In the genomic region with DNA sequence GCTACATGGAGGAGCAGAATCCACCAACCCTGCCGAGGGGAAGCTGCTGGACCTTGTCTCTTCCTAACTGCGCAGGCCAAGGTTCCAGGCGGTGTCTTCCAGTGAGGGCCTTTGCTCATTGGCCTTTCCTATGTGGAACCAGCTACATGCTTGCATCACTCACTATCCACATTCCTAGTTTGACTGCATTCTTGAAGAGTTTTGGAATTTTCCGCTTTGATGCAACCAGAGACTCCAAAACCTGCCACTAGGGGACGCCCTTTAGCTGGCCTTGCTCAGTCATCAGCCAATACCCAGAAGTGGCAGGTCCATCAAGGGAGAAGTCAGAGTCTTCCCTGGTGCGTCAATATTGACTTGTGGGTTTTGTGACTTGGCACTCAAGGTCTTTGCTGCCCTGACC, we compare ENCODE assay signal across 9 mouse cellular contexts.
A peak's percentile ranks its signal among the peaks of the same experiment; 100 is the strongest.
DNase-seq lines count a peak whose midpoint lies in the region; TF ChIP-seq lines count a peak whose summit lies in the region.
"Had no signal": no experiment of that assay in that cellular context is flagged by ENCODE, and none has a peak within 500 bp of the region (broad histone marks: within the 10 kb centered on the region; RNA-seq: fewer than 3 reads in every experiment).

No protein-coding gene starts in this region.

- H3K27ac ChIP-seq in ES-Bruce4 (ENCODE audit: insufficient read depth, low read length): no peak overlapping the region
- H3K27ac ChIP-seq: limb, embryonic 15.5 days had no signal

- no peak overlapping the region for H3K4me3 ChIP-seq in ES-Bruce4 (ENCODE audit: low read depth, low read length)
- H3K4me3 ChIP-seq: limb, embryonic 15.5 days had no signal

- peak; percentile 97 for TF ChIP-seq CTCF in ES-Bruce4 (IDR thresholded peaks at IDR 0.05; ENCODE audit: low read depth, low read length)

- no peak for TF ChIP-seq EP300 in ES-Bruce4 (IDR thresholded peaks at IDR 0.05; ENCODE audit: insufficient read depth, low read depth, low read length)

- no peak for TF ChIP-seq POLR2A in ES-Bruce4 (IDR thresholded peaks at IDR 0.05; ENCODE audit: insufficient read depth, low read length)

- H3K36me3 ChIP-seq in ES-Bruce4 (ENCODE audit: control insufficient read depth, insufficient read depth, low read length, poor library complexity, severe bottlenecking): no peaks in the 10 kb centered on the region
- H3K36me3 ChIP-seq: limb, embryonic 15.5 days had no signal

- no peak overlapping the region for H3K9ac ChIP-seq in ES-Bruce4 (ENCODE audit: low read depth, poor library complexity, severe bottlenecking)
- H3K9ac ChIP-seq: limb, embryonic 15.5 days had no signal

- intact Hi-C loops in heart, postnatal 36 days (cut with DNase I): no loop called here

- H3K4me1 ChIP-seq in ES-Bruce4 (ENCODE audit: control insufficient read depth, insufficient read depth, low read length): no peaks in the 10 kb centered on the region

- no peaks in the 10 kb centered on the region for H3K27me3 ChIP-seq in ES-Bruce4 (ENCODE audit: control insufficient read depth, insufficient read depth, low read length, poor library complexity, severe bottlenecking)
- H3K27me3 ChIP-seq: limb, embryonic 15.5 days had no signal

- DNase-seq in adrenal gland, postnatal 36 days: peak; percentile 89 to 91
- DNase-seq in fibroblast of lung, adult 2 months (ENCODE audit: low read depth): peak; percentile 51
- peak; percentile 79 to 84 for DNase-seq in heart, postnatal 36 days
- DNase-seq in layer of hippocampus, adult 9-11 months: peak; percentile 74
- peak; percentile 95 for DNase-seq in lung, postnatal 36 days
- DNase-seq in skeletal muscle tissue, adult 2 months (ENCODE audit: low read depth, low spot score): peak; percentile 38
- peak; percentile 77 for DNase-seq in yolk sac, embryonic 10.5 days (ENCODE audit: low spot score)

- no peaks in the 10 kb centered on the region for H3K9me3 ChIP-seq in ES-Bruce4 (replicated peaks; ENCODE audit: control insufficient read depth, insufficient read depth, low read length, poor library complexity, severe bottlenecking)
- H3K9me3 ChIP-seq: limb, embryonic 15.5 days had no signal

Comparison
In these comparisons a context has a peak if more than half of its experiments do, and no peak if none do; other contexts are left out.
1. DNase-seq: peak in every context shown above with its lines; median percentile 95 in lung, postnatal 36 days; 90 in adrenal gland, postnatal 36 days; 82 in heart, postnatal 36 days; 77 in yolk sac, embryonic 10.5 days; 74 in layer of hippocampus, adult 9-11 months; 51 in fibroblast of lung, adult 2 months; 38 in skeletal muscle tissue, adult 2 months.